Mouse (Mus musculus) forebrain, postnatal 0 days (tissue): ENCODE measurements around the gene Cdk12. TPM values are rescaled to one million over a fixed set of nuclear protein-coding genes. Genes with fewer than 3 reads are reported as not detected.

Experiments
- ATAC-seq: fragments of 200-750 bp; cut with Nextera tagmentation; 2 replicates; pipeline ENCODE4 v1.8.0; 2017; ENCODE audit warnings: mild to moderate bottlenecking, moderate library complexity
- DNase-seq: peaks from one replicate; pipeline ENCODE4 v3.0.0-alpha.2; 2015
- H3K27ac ChIP-seq: fragments of 300-500 bp; sonication (generic); 2 replicates; pipeline ENCODE4 v1.5.1; 2014; ENCODE audit warnings: low read depth, mild to moderate bottlenecking, antibody characterized with exemption, low read length, moderate library complexity, mixed read lengths
- H3K27me3 ChIP-seq: fragments of 300-500 bp; sonication (generic); 2 replicates; pipeline ENCODE4 v1.6.1; 2014; ENCODE audit warnings: mild to moderate bottlenecking, low read length, mixed read lengths; ENCODE audit not compliant: insufficient read depth
- H3K36me3 ChIP-seq: fragments of 300-500 bp; sonication (generic); 2 replicates; pipeline ENCODE4 v1.6.1; 2014; ENCODE audit warnings: mild to moderate bottlenecking, moderate library complexity; ENCODE audit not compliant: insufficient read depth
- H3K4me1 ChIP-seq: fragments of 300-500 bp; sonication (generic); 2 replicates; pipeline ENCODE4 v1.6.1; 2014; ENCODE audit warnings: antibody characterized with exemption; ENCODE audit not compliant: insufficient read depth
- H3K4me2 ChIP-seq: fragments of 300-500 bp; sonication (generic); 2 replicates; pipeline ENCODE4 v1.6.1; 2014; ENCODE audit warnings: low read depth, mild to moderate bottlenecking, moderate library complexity
- H3K4me3 ChIP-seq: fragments of 300-500 bp; sonication (generic); 2 replicates; pipeline ENCODE4 v1.5.1; 2014; ENCODE audit warnings: low read depth, low read length, mixed read lengths
- H3K9ac ChIP-seq: fragments of 300-500 bp; sonication (generic); 2 replicates; pipeline ENCODE4 v1.6.1; 2014; ENCODE audit warnings: mild to moderate bottlenecking
- H3K9me3 ChIP-seq: fragments of 300-500 bp; sonication (generic); 2 replicates; pipeline ENCODE4 v1.6.1; 2016; ENCODE audit warnings: low read length
- CTCF ChIP-seq: sonication (generic); IDR thresholded peaks from 2 replicates; pipeline ENCODE4 v1.5.1; 2016; ENCODE audit warnings: antibody characterized with exemption, control low read depth, low read depth
- whole genome bisulfite sequencing: fragments of 180-500 bp; shearing (Covaris S2); extraction: QIAGEN DNeasy Blood & Tissue Kit; methylation state at CpG from one replicate; pipeline ENCODE4 v1.1.7; 2014; 5-methylcytosine and 5-hydroxymethylcytosine counted together
- polyA plus RNA-seq: library from polyadenylated mRNA; unstranded; fragments of >200 nt; fragmentation: Nextera tagmentation; extraction: Ambion mirVana; gene quantifications from 2 replicates; pipeline ENCODE4 v1.2.1, GENCODE M21; 2015
- total RNA-seq: library from RNA; depleted of rRNA; stranded (reverse); fragments of >200 nt; gene quantifications from 2 replicates; pipeline ENCODE4 v1.2.3, GENCODE M21; 2014

Gene Cdk12
- total and polyA plus RNA-seq, 2 experiments from 2014 or later = 4.5 to 35.5 TPM

- no peak for ATAC-seq
- Histone ChIP-seq H3K27me3 (no peaks in the 10 kb centered on the region), H3K27ac (no peak overlapping the region), H3K4me3 (no peak overlapping the region), H3K9ac (no peak overlapping the region), H3K36me3 (peaks cover 16% of the 10 kb centered on the region), H3K4me2 (no peak overlapping the region), H3K4me1 (no peaks in the 10 kb centered on the region), H3K9me3 (no peaks in the 10 kb centered on the region)
- no peak for DNase-seq
- TF ChIP-seq CTCF = no peak
- 26% methylated on average over 8 of the region's 8 CpGs for WGBS
Measured at GRCm38 (mm10) chr11:98260706-98261479, 58.0 kb downstream of the Cdk12 start.

GRCm38 (mm10) chr11:98265039-98265438 lies 62.2 kb downstream of the Cdk12 start:
- peak; percentile 98 for TF ChIP-seq CTCF
- Histone ChIP-seq H3K9ac (no peak overlapping the region), H3K27me3 (no peaks in the 10 kb centered on the region), H3K4me1 (no peaks in the 10 kb centered on the region; the same call in 1 of the 2 replicates), H3K9me3 (no peaks in the 10 kb centered on the region), H3K36me3 (peaks cover 29% of the 10 kb centered on the region), H3K27ac (no peak overlapping the region), H3K4me2 (no peak overlapping the region), H3K4me3 (no peak overlapping the region)
- 2% methylated on average over 2 of the region's 2 CpGs for WGBS
- peak; percentile 38; the same call in 1 of the 2 replicates for ATAC-seq
- DNase-seq = peak; percentile 94

- H3K27me3 ChIP-seq = no peaks in the 10 kb centered on the region
- peak overlapping the region; percentile 36; the same call in 1 of the 2 replicates for H3K27ac ChIP-seq
- peaks cover 32% of the 10 kb centered on the region for H3K36me3 ChIP-seq
- no peak for TF ChIP-seq CTCF
- peak; percentile 29; the same call in 1 of the 2 replicates for ATAC-seq
- no peaks in the 10 kb centered on the region; the same call in 1 of the 2 replicates for H3K4me1 ChIP-seq
- no peak overlapping the region for H3K4me3 ChIP-seq
- no peak for DNase-seq
- no peaks in the 10 kb centered on the region for H3K9me3 ChIP-seq
- H3K4me2 ChIP-seq = no peak overlapping the region
- 28% methylated on average over 5 of the region's 5 CpGs for WGBS
- H3K9ac ChIP-seq = no peak overlapping the region
Measured at GRCm38 (mm10) chr11:98265891-98266290, 63.0 kb downstream of the Cdk12 start.

GRCm38 (mm10) chr11:98266699-98267402 lies 64.0 kb downstream of the Cdk12 start:
- H3K4me2 ChIP-seq = no peak overlapping the region
- 32% methylated on average over 6 of the region's 6 CpGs for WGBS

GRCm38 (mm10) chr11:98270066-98270465 lies 67.2 kb downstream of the Cdk12 start:
- H3K9ac ChIP-seq = no peak overlapping the region
- H3K36me3 ChIP-seq = peaks cover 38% of the 10 kb centered on the region
- ATAC-seq = no peak
- TF ChIP-seq CTCF = no peak
- no peaks in the 10 kb centered on the region for H3K27me3 ChIP-seq
- no peaks in the 10 kb centered on the region for H3K9me3 ChIP-seq
- H3K4me2 ChIP-seq = no peak overlapping the region
- DNase-seq = no peak
- H3K27ac ChIP-seq = no peak overlapping the region
- H3K4me1 ChIP-seq = no peaks in the 10 kb centered on the region; the same call in 1 of the 2 replicates
- WGBS = 78% methylated on average over 3 of the region's 3 CpGs
- no peak overlapping the region for H3K4me3 ChIP-seq

More at GRCm38 (mm10) chr11:98266699-98267402, 64.0 kb downstream of the Cdk12 start:
- TF ChIP-seq CTCF = no peak
- DNase-seq (no peak), ATAC-seq (no peak)
- Histone ChIP-seq H3K27me3 (no peaks in the 10 kb centered on the region), H3K36me3 (peaks cover 37% of the 10 kb centered on the region), H3K4me1 (no peaks in the 10 kb centered on the region; the same call in 1 of the 2 replicates), H3K27ac (peak overlapping the region; percentile 36), H3K9ac (no peak overlapping the region), H3K9me3 (no peaks in the 10 kb centered on the region), H3K4me3 (no peak overlapping the region)

- DNase-seq (no peak), ATAC-seq (no peak)
- Histone ChIP-seq H3K4me3 (no peak overlapping the region), H3K4me2 (no peak overlapping the region), H3K36me3 (peaks cover 38% of the 10 kb centered on the region), H3K9me3 (no peaks in the 10 kb centered on the region), H3K4me1 (no peaks in the 10 kb centered on the region; the same call in 1 of the 2 replicates), H3K27ac (no peak overlapping the region), H3K9ac (no peak overlapping the region), H3K27me3 (no peaks in the 10 kb centered on the region)
- no peak for TF ChIP-seq CTCF
Measured at GRCm38 (mm10) chr11:98270466-98270865, 67.6 kb downstream of the Cdk12 start.

GRCm38 (mm10) chr11:98283740-98284139 lies 80.9 kb downstream of the Cdk12 start:
- peaks cover 27% of the 10 kb centered on the region for H3K4me1 ChIP-seq
- no peak for TF ChIP-seq CTCF
- no peaks in the 10 kb centered on the region for H3K27me3 ChIP-seq
- no peaks in the 10 kb centered on the region for H3K9me3 ChIP-seq
- ATAC-seq (peak; percentile 61; the same call in 1 of the 2 replicates), DNase-seq (peak; percentile 70)
- WGBS = 8% methylated on average over 9 of the region's 9 CpGs
- H3K4me3 ChIP-seq = no peak overlapping the region
- 0 out of 2 replicates have a peak, but pooled peaks cover 4% of the 10 kb centered on the region for H3K36me3 ChIP-seq
- peak overlapping the region; percentile 89 for H3K27ac ChIP-seq
- H3K4me2 ChIP-seq = peak overlapping the region; percentile 29; the same call in 1 of the 2 replicates
- no peak overlapping the region for H3K9ac ChIP-seq
